Mouse (Mus musculus) ES-E14 (cell line): ENCODE measurements around the gene Coq6. TPM values are rescaled to one million over a fixed set of nuclear protein-coding genes. Genes with fewer than 3 reads are reported as not detected.

Source experiments
- DNase-seq: peaks from one replicate; pipeline ENCODE4 v3.0.0-alpha.2; 2013; ENCODE audit warnings: low read depth, low spot score
- H3K27ac ChIP-seq: 2 replicates; pipeline ENCODE4 v1.5.1; 2012; ENCODE audit warnings: low read depth, mild to moderate bottlenecking, low read length, moderate library complexity, mixed read lengths; ENCODE audit not compliant: poor library complexity, insufficient read depth, severe bottlenecking
- H3K36me3 ChIP-seq: 2 replicates; pipeline ENCODE4 v1.6.1; 2012; ENCODE audit warnings: mild to moderate bottlenecking, low read length, moderate library complexity, mixed read lengths; ENCODE audit not compliant: control insufficient read depth, poor library complexity, insufficient read depth, severe bottlenecking
- H3K4me1 ChIP-seq, 2 experiments: fragments of 150-350 bp in 1 of 2; sonication (generic) in 1 of 2; 2 replicates each; pipeline ENCODE4 v1.6.1; 2012; ENCODE audit warnings: low read length in 2 of 2, mild to moderate bottlenecking in 1 of 2, mixed read lengths in 1 of 2; ENCODE audit not compliant: control insufficient read depth in 2 of 2, insufficient read depth in 2 of 2, poor library complexity in 1 of 2
- H3K4me3 ChIP-seq, 2 experiments: fragments of 150-350 bp in 1 of 2; sonication (generic) in 1 of 2; 2 replicates each; pipeline ENCODE4 v1.5.1; 2012; ENCODE audit warnings: low read length in 2 of 2, low read depth in 1 of 2, mild to moderate bottlenecking in 1 of 2, mixed read lengths in 1 of 2; ENCODE audit not compliant: insufficient read depth in 1 of 2, poor library complexity in 1 of 2, severe bottlenecking in 1 of 2
- H3K9ac ChIP-seq: 2 replicates; pipeline ENCODE4 v1.6.1; 2012; ENCODE audit warnings: low read depth, mild to moderate bottlenecking, low read length, mixed read lengths; ENCODE audit not compliant: poor library complexity, insufficient read depth, severe bottlenecking
- H3K9me3 ChIP-seq: fragments of 150-350 bp; sonication (generic); 2 replicates; pipeline ENCODE4 v1.6.1; 2012; ENCODE audit warnings: low read depth, mild to moderate bottlenecking, low read length; ENCODE audit not compliant: control insufficient read depth, insufficient read depth
- CHD2 ChIP-seq: IDR thresholded peaks from 2 replicates; pipeline ENCODE4 v1.6.1; 2014; ENCODE audit warnings: mild to moderate bottlenecking, low read depth, low read length, inconsistent platforms
- HCFC1 ChIP-seq: IDR thresholded peaks from 2 replicates; pipeline ENCODE4 v1.6.1; 2012; ENCODE audit warnings: low read length, inconsistent platforms, borderline replicate concordance; ENCODE audit not compliant: insufficient read depth
- MAFK ChIP-seq: IDR thresholded peaks from 2 replicates; pipeline ENCODE4 v1.6.1; 2014; ENCODE audit warnings: mild to moderate bottlenecking, low read depth, low read length, inconsistent platforms; ENCODE audit not compliant: insufficient read depth
- ZC3H11A ChIP-seq: IDR thresholded peaks from 2 replicates; pipeline ENCODE4 v1.6.1; 2012; ENCODE audit warnings: low read depth, mild to moderate bottlenecking, inconsistent platforms, low read length, borderline replicate concordance
- ZNF384 ChIP-seq: IDR thresholded peaks from 2 replicates; pipeline ENCODE4 v1.6.1; 2012; ENCODE audit warnings: low read depth, low read length, inconsistent platforms
- in situ Hi-C, 2 experiments: fragments of 600-800 bp; cut with MboI; formaldehyde crosslinking; loops; one replicate each; pipeline ENCODE4 v1.15.1; 2025; ENCODE audit warnings: low sequenced_read_pairs in 2 of 2, inconsistent platforms in 1 of 2; ENCODE audit not compliant: unreplicated experiment in 2 of 2
- total RNA-seq: library from RNA; depleted of rRNA; stranded (reverse); fragments of 300-350 nt; gene quantifications from 2 replicates; pipeline ENCODE4 v1.2.3, GENCODE M21; 2012

Coq6 gene
- total RNA-seq, 1 experiment = 49.6 TPM

DNA sequence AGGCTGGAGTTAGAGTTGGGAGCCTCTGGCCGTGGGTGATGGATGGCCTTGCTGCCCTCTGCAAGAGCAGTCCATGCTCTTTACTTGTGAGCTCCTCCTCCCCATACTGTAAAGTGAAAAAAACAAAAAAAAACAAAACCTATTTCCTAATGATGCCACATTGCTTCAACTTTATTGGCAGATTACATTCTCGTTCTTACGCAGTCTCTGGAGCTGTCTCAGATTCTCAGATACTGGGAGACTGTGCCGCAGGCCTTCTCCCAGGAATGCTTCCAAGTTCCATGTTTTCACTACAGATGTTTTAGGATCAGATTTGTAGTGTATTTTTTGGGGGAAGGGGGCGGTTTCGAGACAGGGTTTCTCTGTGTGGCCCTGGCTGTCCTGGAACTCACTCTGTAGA, 3.7 kb downstream of the Coq6 start:
- Histone ChIP-seq H3K4me1 (peaks cover 0 to 18% of the 10 kb centered on the region in 2 experiments; a peak in 2 of 4 replicates), H3K27ac (no peak overlapping the region), H3K9me3 (no peaks in the 10 kb centered on the region), H3K36me3 (peaks cover 9% of the 10 kb centered on the region), H3K4me3 (peak overlapping the region in 1 of 2 experiments; percentile 37; a peak in 2 of 4 replicates), H3K9ac (peak overlapping the region; percentile 59)
- in situ Hi-C loops = no loop called here
- no peak for TF ChIP-seq ZNF384
- no peak for TF ChIP-seq ZC3H11A
- TF ChIP-seq CHD2 = no peak
- TF ChIP-seq MAFK = no peak
- no peak for TF ChIP-seq HCFC1
- DNase-seq = no peak

DNA sequence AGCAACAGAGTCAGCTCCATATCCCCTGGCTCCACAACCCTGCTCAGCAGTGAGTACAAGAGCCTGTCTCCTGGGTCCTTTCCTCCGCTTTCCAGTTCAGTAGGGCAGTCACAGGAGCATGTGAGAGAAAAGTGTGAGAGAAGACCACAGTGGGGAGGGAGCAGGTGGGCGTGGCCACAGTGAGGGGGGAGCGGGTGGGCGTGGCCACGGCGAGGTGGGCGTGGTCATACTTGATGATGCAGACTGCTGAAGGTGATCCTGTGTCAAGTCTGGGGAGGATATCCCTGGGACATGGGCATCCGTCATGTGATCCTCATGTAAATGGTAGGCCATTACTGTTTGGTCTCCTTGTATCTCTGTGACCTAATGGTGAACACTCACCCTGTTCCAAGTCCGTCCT, 5.5 kb downstream of the Coq6 start:
- Histone ChIP-seq H3K27ac (no peak overlapping the region), H3K4me1 (peaks cover 0 to 18% of the 10 kb centered on the region in 2 experiments; a peak in 2 of 4 replicates), H3K36me3 (peaks cover 21% of the 10 kb centered on the region), H3K9ac (no peak overlapping the region), H3K4me3 (no peak overlapping the region), H3K9me3 (no peaks in the 10 kb centered on the region)
- in situ Hi-C loops = no loop called here
- peak; percentile 41 for DNase-seq
- TF ChIP-seq HCFC1 = no peak

DNA sequence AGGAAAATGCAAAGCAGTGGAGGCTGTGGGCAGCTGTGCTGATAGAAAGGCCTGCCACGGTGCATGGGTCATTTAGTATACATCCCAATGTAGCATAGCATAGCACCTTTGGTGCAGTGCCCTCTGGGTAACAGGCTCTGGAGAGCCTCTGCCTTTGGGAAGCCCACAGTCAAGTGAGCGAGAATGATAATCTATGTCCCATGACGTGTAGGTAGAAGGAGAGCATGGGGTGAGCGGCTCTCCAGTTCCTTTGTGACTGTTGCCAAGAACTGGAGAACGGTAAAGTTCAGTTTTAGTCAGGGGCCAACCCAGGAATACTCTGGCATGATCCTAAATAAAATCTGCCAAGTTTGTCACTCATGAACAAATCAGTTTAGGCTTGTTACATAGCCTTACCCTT, 10.2 kb downstream of the Coq6 start:
- Histone ChIP-seq H3K4me3 (no peak overlapping the region), H3K4me1 (peaks cover 0 to 4% of the 10 kb centered on the region in 2 experiments; a peak in 1 of 4 replicates), H3K36me3 (peaks cover 34% of the 10 kb centered on the region), H3K9me3 (no peaks in the 10 kb centered on the region), H3K27ac (no peak overlapping the region), H3K9ac (no peak overlapping the region)
- in situ Hi-C loops = no loop called here
- no peak for DNase-seq
- TF ChIP-seq CHD2 (no peak), MAFK (no peak), ZNF384 (no peak), ZC3H11A (no peak), HCFC1 (no peak)

DNA sequence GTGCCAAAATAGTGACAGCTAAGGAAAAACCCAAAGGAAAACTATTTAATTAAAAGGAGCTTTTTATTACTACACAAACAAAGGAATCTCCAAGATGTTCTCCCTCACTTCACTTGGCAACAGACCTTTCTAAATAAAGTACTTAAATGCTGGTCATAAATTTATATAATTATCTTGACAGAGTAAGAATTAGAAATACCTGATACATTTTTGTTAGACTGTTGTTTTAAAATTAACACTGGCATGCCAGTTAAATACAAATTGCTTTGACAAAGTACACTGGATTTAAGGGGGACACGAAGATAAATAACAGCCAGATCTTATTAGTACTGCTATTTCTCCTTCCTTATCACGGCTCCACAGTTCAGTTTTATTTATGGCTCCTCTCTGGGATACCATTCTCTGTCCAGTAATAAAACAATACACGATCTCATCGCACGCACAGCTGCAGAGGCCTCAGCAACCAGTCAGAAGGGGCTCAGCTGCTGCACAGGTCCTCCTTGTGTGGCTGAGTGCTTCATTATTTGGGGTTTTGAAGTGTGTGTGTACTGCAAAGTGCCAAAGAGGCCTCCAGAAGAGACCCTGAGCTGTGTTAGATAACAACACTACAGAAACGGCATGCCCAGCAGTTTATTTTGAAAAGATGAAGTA, 12.5 kb downstream of the Coq6 start:
- in situ Hi-C loops = no loop called here
- no peaks in the 10 kb centered on the region for H3K4me1 ChIP-seq
- peaks cover 27% of the 10 kb centered on the region for H3K36me3 ChIP-seq
- no peak overlapping the region for H3K4me3 ChIP-seq
- no peak overlapping the region for H3K9ac ChIP-seq
- no peaks in the 10 kb centered on the region for H3K9me3 ChIP-seq
- no peak for DNase-seq
- no peak overlapping the region for H3K27ac ChIP-seq
- no peak for TF ChIP-seq CHD2
- TF ChIP-seq MAFK = no peak
- no peak for TF ChIP-seq HCFC1
- no peak for TF ChIP-seq ZC3H11A
- TF ChIP-seq ZNF384 = no peak

DNA sequence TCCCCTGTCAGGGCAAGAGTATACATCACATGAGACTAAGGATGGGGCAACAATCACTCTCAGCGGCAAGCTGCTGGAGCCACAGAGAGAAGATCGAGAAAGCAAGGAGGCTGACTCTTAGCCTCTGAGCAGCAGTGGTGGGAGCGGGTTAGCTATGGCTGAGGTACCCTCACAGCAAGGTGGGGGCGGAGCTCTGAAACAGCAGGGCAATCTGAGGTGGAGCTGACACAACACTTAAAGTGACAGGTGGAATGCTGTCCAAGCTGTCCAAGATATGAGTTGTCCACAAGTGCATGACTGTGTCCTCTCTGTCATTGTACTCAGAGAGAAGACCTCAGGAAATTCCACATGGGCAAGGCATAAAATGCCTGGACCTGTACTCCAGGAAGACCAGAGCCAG, 20.9 kb downstream of the Coq6 start:
- Histone ChIP-seq H3K4me1 (no peaks in the 10 kb centered on the region), H3K36me3 (no peaks in the 10 kb centered on the region), H3K9me3 (no peaks in the 10 kb centered on the region), H3K27ac (no peak overlapping the region), H3K9ac (no peak overlapping the region), H3K4me3 (no peak overlapping the region)
- in situ Hi-C loops = no loop called here
- no peak for TF ChIP-seq HCFC1
- TF ChIP-seq ZC3H11A = no peak
- no peak for TF ChIP-seq ZNF384
- no peak for TF ChIP-seq MAFK
- no peak for TF ChIP-seq CHD2
- no peak for DNase-seq
